Mouse (Mus musculus): ENCODE measurements around the gene Ugt1a8.

- no peak for TF ChIP-seq CTCF (IDR thresholded peaks at IDR 0.05; ENCODE audit: low read depth, low read length)
- no peak for TF ChIP-seq GATA1 (IDR thresholded peaks at IDR 0.05; ENCODE audit: borderline replicate concordance, low read length)
- no peak for TF ChIP-seq TAL1 (conservative IDR thresholded peaks at IDR 0.05; ENCODE audit: low read depth, low read length)
- no peak for TF ChIP-seq GATA2 (IDR thresholded peaks at IDR 0.05; ENCODE audit: borderline replicate concordance, low read depth, low read length)
- TF ChIP-seq POLR2AphosphoS5 (IDR thresholded peaks at IDR 0.05; ENCODE audit: insufficient replicate concordance, low read depth, low read length): no peak
These were observed 18.0 kb downstream of the Ugt1a8 start for GRCm38 (mm10) chr1:88105656-88106055.

Measured in G1E (cell line).